Comparison of ENCODE assay signal across 15 mouse cellular contexts in the genomic region with DNA sequence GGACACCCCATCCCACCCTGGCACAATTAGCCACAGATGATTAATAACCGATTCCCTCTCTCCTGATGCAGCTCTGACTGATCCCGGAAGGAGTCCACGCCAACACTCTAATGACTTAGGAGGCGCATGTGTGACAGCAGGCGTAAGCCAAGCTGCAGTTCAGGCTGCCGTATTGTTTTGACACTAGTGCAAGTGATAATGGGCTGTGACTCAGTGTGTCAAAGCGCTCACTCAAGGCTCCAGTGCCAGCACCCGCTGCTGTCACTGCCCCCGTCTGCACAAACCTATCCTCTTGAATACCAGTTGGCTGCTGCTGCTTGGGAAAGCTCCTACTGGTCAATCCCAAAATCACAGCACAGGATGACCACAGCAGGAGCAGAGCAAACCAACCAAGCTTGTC. TPM values are rescaled to one million over a fixed set of nuclear protein-coding genes. Genes with fewer than 3 reads are reported as not detected.
DNase-seq lines count a peak whose midpoint lies in the region; ATAC-seq and TF ChIP-seq lines count a peak whose summit lies in the region.
"Had no signal": no experiment of that assay in that cellular context is flagged by ENCODE, and none has a peak within 500 bp of the region (broad histone marks: within the 10 kb centered on the region; RNA-seq: fewer than 3 reads in every experiment).

No protein-coding gene starts in this region.

- ATAC-seq in frontal cortex, adult (ENCODE audit: low TSS enrichment) = peak; percentile 77
- ATAC-seq in hindbrain, embryonic 15.5 days (ENCODE audit: low FRiP score, low read depth) = 0 out of 2 replicates have a peak, but pooled peaks have one; percentile 45

- 62% methylated on average over 9 of the region's 9 CpGs for WGBS in hindbrain, embryonic 15.5 days

- no peak for DNase-seq in frontal cortex, postnatal 14 days (ENCODE audit: low spot score in 2 of 2)
- DNase-seq in right cerebral cortex, adult 18-20 months = peak; percentile 76
- DNase-seq in right cerebral cortex, postnatal 4 days = no peak
- DNase-seq in left cerebral cortex, postnatal 4 days = peak; percentile 37
- no peak for DNase-seq in gastrocnemius, adult 2 months
- DNase-seq in gastrocnemius, postnatal 10 days = no peak
- DNase-seq: embryo, embryonic 11 days had no signal

- H3K4me1 ChIP-seq in hindbrain, embryonic 15.5 days (replicated peaks) = 0 out of 2 replicates have a peak, but pooled peaks cover 3% of the 10 kb centered on the region
- H3K4me1 ChIP-seq: limb, embryonic 12.5 days; lung, embryonic 15.5 days; midbrain, embryonic 10.5 days; neural tube, embryonic 12.5 days; stomach, embryonic 15.5 days had no signal

- intact Hi-C loops in left cerebral cortex, postnatal 4 days (cut with DNase I) = no loop called here
- intact Hi-C loops in gastrocnemius, adult 2 months (cut with DNase I) = no loop called here

- TF ChIP-seq CTCF in gastrocnemius, adult 2 months (IDR thresholded peaks at IDR 0.05) = no peak

- H3K27ac ChIP-seq in hindbrain, embryonic 15.5 days (replicated peaks) = no peak overlapping the region
- H3K27ac ChIP-seq in gastrocnemius, adult 2 months = no peak overlapping the region
- H3K27ac ChIP-seq: limb, embryonic 12.5 days; lung, embryonic 15.5 days; midbrain, embryonic 10.5 days; neural tube, embryonic 12.5 days; stomach, embryonic 15.5 days had no signal

- no peak overlapping the region for H3K9ac ChIP-seq in hindbrain, embryonic 15.5 days
- H3K9ac ChIP-seq: limb, embryonic 12.5 days; lung, embryonic 15.5 days; neural tube, embryonic 12.5 days; stomach, embryonic 15.5 days had no signal

- no peak overlapping the region for H3K4me3 ChIP-seq in hindbrain, embryonic 15.5 days
- no peak overlapping the region for H3K4me3 ChIP-seq in gastrocnemius, adult 2 months
- H3K4me3 ChIP-seq: limb, embryonic 12.5 days; lung, embryonic 15.5 days; midbrain, embryonic 10.5 days; neural tube, embryonic 12.5 days; stomach, embryonic 15.5 days had no signal

- H3K27me3 ChIP-seq in hindbrain, embryonic 15.5 days = no peaks in the 10 kb centered on the region
- H3K27me3 ChIP-seq: lung, embryonic 15.5 days; neural tube, embryonic 12.5 days; stomach, embryonic 15.5 days had no signal

- H3K36me3 ChIP-seq in hindbrain, embryonic 15.5 days = no peaks in the 10 kb centered on the region
- H3K36me3 ChIP-seq: limb, embryonic 12.5 days; lung, embryonic 15.5 days; midbrain, embryonic 10.5 days; neural tube, embryonic 12.5 days; stomach, embryonic 15.5 days had no signal

- H3K9me3 ChIP-seq in hindbrain, embryonic 15.5 days = no peaks in the 10 kb centered on the region
- H3K9me3 ChIP-seq: limb, embryonic 12.5 days; lung, embryonic 15.5 days; midbrain, embryonic 10.5 days; neural tube, embryonic 12.5 days; stomach, embryonic 15.5 days had no signal

- H3K4me2 ChIP-seq in hindbrain, embryonic 15.5 days = no peak overlapping the region
- H3K4me2 ChIP-seq: limb, embryonic 12.5 days; lung, embryonic 15.5 days; neural tube, embryonic 12.5 days; stomach, embryonic 15.5 days had no signal

RNA-seq across cellular contexts. Expression of a gene that starts 49.7 kb away (rescaled TPM):
- 0.83 and 1.8 TPM in 2 replicates for polyA plus RNA-seq in hindbrain, embryonic 15.5 days (2015; fragmentation: Nextera tagmentation; extraction: Ambion mirVana)
- total RNA-seq in left cerebral cortex, postnatal 4 days (2021) = 100 to 1,000 TPM; 265 to 341 TPM
- under 1 TPM; 0.22 to 0.28 TPM for total RNA-seq in gastrocnemius, adult 2 months (2021)
- total RNA-seq in gastrocnemius, postnatal 10 days (2021) = 1 to 10 TPM in 1 of 2 experiments, under 1 TPM in 1; 0.63 to 9.2 TPM
- total RNA-seq: MEL had no signal

Comparison
In these comparisons a context has a peak if more than half of its experiments do, and no peak if none do; other contexts are left out.
1. DNase-seq: peak in right cerebral cortex, adult 18-20 months (single experiment) and left cerebral cortex, postnatal 4 days (single experiment); none in frontal cortex, postnatal 14 days (0 of 2), right cerebral cortex, postnatal 4 days (single experiment), gastrocnemius, adult 2 months (single experiment) and gastrocnemius, postnatal 10 days (single experiment).
2. RNA of a gene that starts 49.7 kb away (total RNA-seq): 265 to 341 TPM in left cerebral cortex, postnatal 4 days; 0.63 to 9.2 TPM in gastrocnemius, postnatal 10 days and 0.22 to 0.28 TPM in gastrocnemius, adult 2 months; every median in the first group is over 10 times any median in the second.